Mouse (Mus musculus) kidney, postnatal 0 days (tissue): Measurements from ENCODE around the gene Tax1bp1. TPM values are rescaled to one million over a fixed set of nuclear protein-coding genes. Genes with fewer than 3 reads are reported as not detected.

Experiments
- ATAC-seq: fragments of 200-750 bp; cut with Nextera tagmentation; replicated peaks from 2 replicates; pipeline ENCODE4 v1.8.0; 2017; ENCODE audit warnings: low read depth, moderate number of reproducible peaks, moderate TSS enrichment, moderate library complexity; ENCODE audit not compliant: low FRiP score
- DNase-seq: peaks from one replicate; pipeline ENCODE4 v3.0.0-alpha.2; 2016; ENCODE audit warnings: low spot score
- H3K27ac ChIP-seq: fragments of 300-500 bp; sonication (generic); 2 replicates; pipeline ENCODE4 v1.5.1; 2014; ENCODE audit warnings: mild to moderate bottlenecking
- H3K27me3 ChIP-seq: fragments of 300-500 bp; sonication (generic); 2 replicates; pipeline ENCODE4 v1.6.1; 2014; ENCODE audit warnings: low read length, mixed read lengths; ENCODE audit not compliant: insufficient read depth
- H3K36me3 ChIP-seq: fragments of 300-500 bp; sonication (generic); 2 replicates; pipeline ENCODE4 v1.6.1; 2014; ENCODE audit warnings: low read length, mixed read lengths; ENCODE audit not compliant: insufficient read depth
- H3K4me1 ChIP-seq: fragments of 300-500 bp; sonication (generic); replicated peaks from 2 replicates; pipeline ENCODE4 v1.6.1; 2014; ENCODE audit warnings: antibody characterized with exemption, low read length, mixed read lengths; ENCODE audit not compliant: insufficient read depth
- H3K4me2 ChIP-seq: fragments of 300-500 bp; sonication (generic); 2 replicates; pipeline ENCODE4 v1.6.1; 2014; ENCODE audit warnings: mild to moderate bottlenecking, low read length, moderate library complexity, mixed read lengths
- H3K4me3 ChIP-seq: fragments of 300-500 bp; sonication (generic); replicated peaks from 2 replicates; pipeline ENCODE4 v1.5.1; 2014; ENCODE audit warnings: low read depth, low read length
- H3K9ac ChIP-seq: fragments of 300-500 bp; sonication (generic); 2 replicates; pipeline ENCODE4 v1.6.1; 2014; ENCODE audit warnings: low read depth, low read length
- H3K9me3 ChIP-seq: fragments of 300-500 bp; sonication (generic); replicated peaks from 2 replicates; pipeline ENCODE4 v1.6.1; 2016; ENCODE audit warnings: low read length, inconsistent platforms, mixed read lengths
- CTCF ChIP-seq: IDR thresholded peaks from 2 replicates; pipeline ENCODE4 v1.5.1; 2016; ENCODE audit warnings: antibody characterized with exemption, low read depth, mild to moderate bottlenecking, moderate library complexity
- WGBS: fragments of 180-500 bp; shearing (Covaris S2); extraction: QIAGEN DNeasy Blood & Tissue Kit; methylation state at CpG from one replicate; pipeline ENCODE4 v1.1.7; 2014; 5-methylcytosine and 5-hydroxymethylcytosine counted together
- polyA plus RNA-seq: library from polyadenylated mRNA; unstranded; fragments of >200 nt; fragmentation: Nextera tagmentation; extraction: Ambion mirVana; gene quantifications from 2 replicates; pipeline ENCODE4 v1.2.1, GENCODE M21; 2015

Tax1bp1 gene
- polyA plus RNA-seq, 1 experiment from 2014 or later, result 188 TPM

GRCm38 (mm10) chr6:52770789-52771188 is 57.3 kb downstream of the Tax1bp1 start:
- 74% methylated on average over 1 of the region's 1 CpGs for WGBS
- H3K36me3 ChIP-seq, result peaks cover 14% of the 10 kb centered on the region
- ATAC-seq, result no peak
- H3K27ac ChIP-seq, result no peak overlapping the region
- no peak overlapping the region for H3K4me3 ChIP-seq
- no peak overlapping the region for H3K9ac ChIP-seq
- no peak overlapping the region for H3K4me2 ChIP-seq
- DNase-seq, result no peak
- no peaks in the 10 kb centered on the region for H3K9me3 ChIP-seq
- no peak for TF ChIP-seq CTCF
- H3K4me1 ChIP-seq, result no peaks in the 10 kb centered on the region
- no peaks in the 10 kb centered on the region for H3K27me3 ChIP-seq

- no peaks in the 10 kb centered on the region for H3K27me3 ChIP-seq
Observed at GRCm38 (mm10) chr6:52773132-52773531, 59.6 kb downstream of the Tax1bp1 start.

DNA sequence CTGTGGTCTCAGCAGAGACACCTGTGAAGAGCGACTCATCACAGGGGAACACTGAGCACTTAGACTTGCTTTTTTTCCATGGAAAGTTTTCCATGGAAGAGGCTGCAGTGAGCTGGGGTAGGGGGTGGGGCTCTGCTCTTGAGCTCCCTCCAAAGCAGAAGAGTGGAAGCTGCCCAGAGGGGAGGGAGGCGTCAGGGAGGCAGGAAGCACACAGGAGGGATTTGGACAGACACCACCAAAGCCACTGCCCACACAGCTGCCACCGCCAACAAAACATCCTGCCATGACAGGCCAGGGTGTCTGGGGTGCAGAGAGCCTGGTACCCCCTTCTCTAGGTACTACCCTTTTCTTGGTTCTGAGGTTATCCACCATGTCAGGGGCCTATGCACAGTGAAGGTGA is 61.8 kb downstream of the Tax1bp1 start:
- ATAC-seq, result no peak
- Histone ChIP-seq H3K36me3 (no peaks in the 10 kb centered on the region), H3K9me3 (no peaks in the 10 kb centered on the region), H3K4me1 (no peaks in the 10 kb centered on the region), H3K27me3 (no peaks in the 10 kb centered on the region), H3K9ac (no peak overlapping the region), H3K4me2 (no peak overlapping the region), H3K4me3 (no peak overlapping the region), H3K27ac (no peak overlapping the region)
- WGBS, result 76% methylated on average over 3 of the region's 3 CpGs
- no peak for TF ChIP-seq CTCF
- no peak for DNase-seq

More at GRCm38 (mm10) chr6:52773132-52773531, 59.6 kb downstream of the Tax1bp1 start:
- Histone ChIP-seq H3K4me1 (no peaks in the 10 kb centered on the region), H3K9me3 (no peaks in the 10 kb centered on the region), H3K4me3 (no peak overlapping the region), H3K4me2 (no peak overlapping the region), H3K36me3 (no peaks in the 10 kb centered on the region; the same call in 1 of the 2 replicates), H3K9ac (no peak overlapping the region), H3K27ac (no peak overlapping the region)
- TF ChIP-seq CTCF, result no peak
- 79% methylated on average over 5 of the region's 5 CpGs for WGBS
- DNase-seq (no peak), ATAC-seq (no peak)

- DNase-seq, result no peak
- H3K4me2 ChIP-seq, result no peak overlapping the region
- no peaks in the 10 kb centered on the region for H3K36me3 ChIP-seq
- H3K4me1 ChIP-seq, result no peaks in the 10 kb centered on the region
- 78% methylated on average over 8 of the region's 8 CpGs for WGBS
- no peak overlapping the region for H3K4me3 ChIP-seq
- H3K27me3 ChIP-seq, result no peaks in the 10 kb centered on the region
- TF ChIP-seq CTCF, result no peak
- no peaks in the 10 kb centered on the region for H3K9me3 ChIP-seq
- no peak overlapping the region for H3K27ac ChIP-seq
- no peak overlapping the region for H3K9ac ChIP-seq
- ATAC-seq, result no peak
Observed at GRCm38 (mm10) chr6:52775956-52776355, 62.4 kb downstream of the Tax1bp1 start.

- Histone ChIP-seq H3K27ac (no peak overlapping the region), H3K9ac (no peak overlapping the region), H3K27me3 (no peaks in the 10 kb centered on the region), H3K4me2 (no peak overlapping the region), H3K4me3 (no peak overlapping the region), H3K9me3 (no peaks in the 10 kb centered on the region), H3K36me3 (no peaks in the 10 kb centered on the region), H3K4me1 (no peaks in the 10 kb centered on the region)
- 89% methylated on average over 8 of the region's 8 CpGs for WGBS
- ATAC-seq, result no peak
- no peak for DNase-seq
- no peak for TF ChIP-seq CTCF
Observed at GRCm38 (mm10) chr6:52777034-52777433, 63.5 kb downstream of the Tax1bp1 start.

DNA sequence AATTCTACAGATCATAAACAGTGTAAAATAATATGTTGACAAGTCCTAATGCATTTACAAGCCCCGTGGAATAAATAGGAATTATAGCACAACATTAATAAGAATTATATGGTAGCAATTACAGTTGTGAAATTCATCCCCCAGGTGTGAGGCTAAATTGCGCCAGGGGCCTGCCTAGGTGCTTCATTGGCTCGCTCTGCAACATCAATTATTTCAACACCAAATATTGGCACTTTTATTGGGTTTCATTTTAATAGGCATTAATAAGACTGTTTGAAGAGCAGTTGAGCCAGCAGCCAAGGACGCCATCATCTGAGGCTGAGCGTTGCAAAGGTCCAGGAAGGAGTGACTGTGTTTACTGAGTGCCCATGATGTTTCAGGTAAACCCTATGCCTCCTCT is 65.0 kb downstream of the Tax1bp1 start:
- Histone ChIP-seq H3K9me3 (no peaks in the 10 kb centered on the region), H3K4me2 (no peak overlapping the region), H3K27me3 (no peaks in the 10 kb centered on the region), H3K4me3 (no peak overlapping the region), H3K4me1 (no peaks in the 10 kb centered on the region), H3K9ac (no peak overlapping the region), H3K27ac (no peak overlapping the region), H3K36me3 (no peaks in the 10 kb centered on the region)
- DNase-seq (no peak), ATAC-seq (no peak)
- WGBS, result 73% methylated on average over 5 of the region's 5 CpGs
- TF ChIP-seq CTCF, result no peak

GRCm38 (mm10) chr6:52779546-52779945 is 66.0 kb downstream of the Tax1bp1 start:
- no peak for TF ChIP-seq CTCF
- Histone ChIP-seq H3K4me3 (no peak overlapping the region), H3K9ac (no peak overlapping the region), H3K27me3 (no peaks in the 10 kb centered on the region), H3K4me1 (no peaks in the 10 kb centered on the region), H3K36me3 (no peaks in the 10 kb centered on the region), H3K9me3 (no peaks in the 10 kb centered on the region), H3K4me2 (no peak overlapping the region), H3K27ac (no peak overlapping the region)
- WGBS, result 64% methylated on average over 5 of the region's 5 CpGs
- ATAC-seq (no peak), DNase-seq (no peak)
